Mouse (Mus musculus): ENCODE data around the gene Trp53i11. TPM values are rescaled to one million over a fixed set of nuclear protein-coding genes. Genes with fewer than 3 reads are reported as not detected.

Trp53i11 gene
- polyA plus RNA-seq, 1 experiment from 2014 or later = 90.5 TPM

Other genes starting within 250 kb of the Trp53i11 start
- 2.6 TPM in 2 replicates for gene Prdm11, start 141.4 kb upstream of the Trp53i11 start, polyA plus RNA-seq (2015; fragmentation: Nextera tagmentation; extraction: Ambion mirVana)
- gene Tspan18, start 147.0 kb downstream of the Trp53i11 start, polyA plus RNA-seq (2015; fragmentation: Nextera tagmentation; extraction: Ambion mirVana) = 16.5 and 16.9 TPM in 2 replicates

Measured in forebrain, embryonic 15.5 days (tissue).